Mouse (Mus musculus) stomach, embryonic 14.5 days (tissue): ENCODE measurements at regions not wholly inside any gene's neighbourhood (a gene's known extent, or its start where the extent isn't known, plus 50 kb on each side); places are given as distances from the start of the nearest gene placed in this dataset.

ENCODE experiments used
- ATAC-seq: fragments of 200-750 bp; cut with Nextera tagmentation; 2 replicates; pipeline ENCODE4 v1.8.0; 2017; ENCODE audit warnings: low read depth, moderate TSS enrichment; ENCODE audit not compliant: insufficient number of reproducible peaks, insufficient read depth, low FRiP score
- H3K27ac ChIP-seq: fragments of 300-500 bp; sonication (generic); 2 replicates; pipeline ENCODE4 v1.5.1; 2014; ENCODE audit warnings: mild to moderate bottlenecking, low read length, moderate library complexity, mixed read lengths
- H3K27me3 ChIP-seq: fragments of 300-500 bp; sonication (generic); 2 replicates; pipeline ENCODE4 v1.6.1; 2014; ENCODE audit warnings: low read length, control low read depth, mixed read lengths; ENCODE audit not compliant: control insufficient read depth, insufficient read depth
- H3K36me3 ChIP-seq: fragments of 300-500 bp; sonication (generic); 2 replicates; pipeline ENCODE4 v1.6.1; 2014; ENCODE audit warnings: mild to moderate bottlenecking, control low read depth, low read length, moderate library complexity, mixed read lengths; ENCODE audit not compliant: control insufficient read depth, insufficient read depth
- H3K4me1 ChIP-seq: fragments of 300-500 bp; sonication (generic); 2 replicates; pipeline ENCODE4 v1.6.1; 2014; ENCODE audit warnings: low read length, control low read depth, mixed read lengths; ENCODE audit not compliant: control insufficient read depth, insufficient read depth
- H3K4me2 ChIP-seq: fragments of 300-500 bp; sonication (generic); replicated peaks from 2 replicates; pipeline ENCODE4 v1.6.1; 2014; ENCODE audit warnings: low read depth, low read length, control low read depth
- H3K4me3 ChIP-seq: fragments of 300-500 bp; sonication (generic); 2 replicates; pipeline ENCODE4 v1.5.1; 2014; ENCODE audit warnings: low read depth, low read length, control low read depth
- H3K9ac ChIP-seq: fragments of 300-500 bp; sonication (generic); replicated peaks from 2 replicates; pipeline ENCODE4 v1.6.1; 2014; ENCODE audit warnings: low read depth, mild to moderate bottlenecking, control low read depth, low read length, moderate library complexity, mixed read lengths
- H3K9me3 ChIP-seq: fragments of 300-500 bp; sonication (generic); 2 replicates; pipeline ENCODE4 v1.6.1; 2016; ENCODE audit warnings: low read depth, low read length, control low read depth; ENCODE audit not compliant: control insufficient read depth
- WGBS: fragments of 180-500 bp; shearing (Covaris S2); extraction: QIAGEN DNeasy Blood & Tissue Kit; methylation state at CpG from one replicate; pipeline ENCODE4 v1.1.7; 2014; 5-methylcytosine and 5-hydroxymethylcytosine counted together

GRCm38 (mm10) chr12:50932496-50932895 is 283.6 kb upstream of the Prkd1 start:
- Histone ChIP-seq H3K4me2 (no peak overlapping the region), H3K27ac (no peak overlapping the region), H3K27me3 (no peaks in the 10 kb centered on the region), H3K9ac (no peak overlapping the region), H3K9me3 (no peaks in the 10 kb centered on the region), H3K36me3 (no peaks in the 10 kb centered on the region), H3K4me1 (no peaks in the 10 kb centered on the region), H3K4me3 (no peak overlapping the region)
- 96% methylated on average over 3 of the region's 3 CpGs for WGBS
- ATAC-seq = no peak

GRCm38 (mm10) chr12:50929641-50930040 is 280.7 kb upstream of the Prkd1 start:
- H3K4me3 ChIP-seq = no peak overlapping the region
- no peak overlapping the region for H3K27ac ChIP-seq
- WGBS = 45% methylated on average over 3 of the region's 3 CpGs
- H3K27me3 ChIP-seq = no peaks in the 10 kb centered on the region
- no peak overlapping the region for H3K4me2 ChIP-seq
- H3K36me3 ChIP-seq = no peaks in the 10 kb centered on the region
- H3K9ac ChIP-seq = no peak overlapping the region
- H3K9me3 ChIP-seq = no peaks in the 10 kb centered on the region
- no peak for ATAC-seq
- no peaks in the 10 kb centered on the region for H3K4me1 ChIP-seq

GRCm38 (mm10) chr12:50926234-50926633 is 277.3 kb upstream of the Prkd1 start:
- no peaks in the 10 kb centered on the region for H3K4me1 ChIP-seq
- no peaks in the 10 kb centered on the region for H3K9me3 ChIP-seq
- no peak overlapping the region for H3K4me2 ChIP-seq
- H3K27me3 ChIP-seq = no peaks in the 10 kb centered on the region
- H3K27ac ChIP-seq = no peak overlapping the region
- H3K36me3 ChIP-seq = no peaks in the 10 kb centered on the region
- no peak overlapping the region for H3K4me3 ChIP-seq
- H3K9ac ChIP-seq = no peak overlapping the region
- 27% methylated on average over 2 of the region's 2 CpGs for WGBS
- no peak for ATAC-seq

- Histone ChIP-seq H3K9me3 (no peaks in the 10 kb centered on the region), H3K27ac (no peak overlapping the region), H3K4me3 (no peak overlapping the region), H3K36me3 (no peaks in the 10 kb centered on the region), H3K4me1 (no peaks in the 10 kb centered on the region), H3K4me2 (no peak overlapping the region), H3K9ac (no peak overlapping the region), H3K27me3 (no peaks in the 10 kb centered on the region)
- WGBS = 77% methylated on average over 1 of the region's 1 CpGs
- ATAC-seq = no peak
Observed at GRCm38 (mm10) chr12:50921739-50922138, 272.8 kb upstream of the Prkd1 start.

GRCm38 (mm10) chr12:50899609-50900447 is 250.9 kb upstream of the Prkd1 start:
- ATAC-seq = peak; percentile 85; the same call in 1 of the 2 replicates
- H3K27me3 ChIP-seq = no peaks in the 10 kb centered on the region
- H3K4me2 ChIP-seq = no peak overlapping the region
- H3K4me3 ChIP-seq = no peak overlapping the region
- no peaks in the 10 kb centered on the region for H3K36me3 ChIP-seq
- no peaks in the 10 kb centered on the region for H3K4me1 ChIP-seq
- H3K9me3 ChIP-seq = no peaks in the 10 kb centered on the region
- no peak overlapping the region for H3K27ac ChIP-seq
- WGBS = 49% methylated on average over 13 of the region's 13 CpGs
- H3K9ac ChIP-seq = no peak overlapping the region

- WGBS = 79% methylated on average over 3 of the region's 3 CpGs
- H3K9me3 ChIP-seq = no peaks in the 10 kb centered on the region
- H3K4me1 ChIP-seq = no peaks in the 10 kb centered on the region
- H3K27me3 ChIP-seq = no peaks in the 10 kb centered on the region
- H3K4me3 ChIP-seq = no peak overlapping the region
- H3K36me3 ChIP-seq = no peaks in the 10 kb centered on the region
- no peak overlapping the region for H3K4me2 ChIP-seq
- ATAC-seq = no peak
- H3K27ac ChIP-seq = no peak overlapping the region
- no peak overlapping the region for H3K9ac ChIP-seq
Observed at GRCm38 (mm10) chr12:50897606-50898166, 248.8 kb upstream of the Prkd1 start.

- Histone ChIP-seq H3K27ac (no peak overlapping the region), H3K4me1 (no peaks in the 10 kb centered on the region), H3K4me3 (no peak overlapping the region), H3K9me3 (no peaks in the 10 kb centered on the region), H3K36me3 (no peaks in the 10 kb centered on the region), H3K27me3 (no peaks in the 10 kb centered on the region), H3K9ac (no peak overlapping the region), H3K4me2 (no peak overlapping the region)
- no peak for ATAC-seq
- WGBS = 53% methylated on average over 5 of the region's 5 CpGs
Observed at GRCm38 (mm10) chr12:50893604-50894003, 244.7 kb upstream of the Prkd1 start.

- Histone ChIP-seq H3K27ac (no peak overlapping the region), H3K9me3 (no peaks in the 10 kb centered on the region), H3K9ac (no peak overlapping the region), H3K4me2 (no peak overlapping the region), H3K27me3 (no peaks in the 10 kb centered on the region), H3K36me3 (no peaks in the 10 kb centered on the region), H3K4me1 (no peaks in the 10 kb centered on the region), H3K4me3 (no peak overlapping the region)
- no peak for ATAC-seq
Observed at GRCm38 (mm10) chr12:50875796-50876195, 226.9 kb upstream of the Prkd1 start.

- no peak for ATAC-seq
Observed at GRCm38 (mm10) chr12:50874024-50874398, 225.1 kb upstream of the Prkd1 start.

More at GRCm38 (mm10) chr12:50874024-50874398, 225.1 kb upstream of the Prkd1 start:
- Histone ChIP-seq H3K4me1 (no peaks in the 10 kb centered on the region), H3K27me3 (no peaks in the 10 kb centered on the region), H3K36me3 (no peaks in the 10 kb centered on the region), H3K27ac (no peak overlapping the region), H3K4me2 (no peak overlapping the region), H3K9ac (no peak overlapping the region), H3K4me3 (no peak overlapping the region), H3K9me3 (no peaks in the 10 kb centered on the region)
- 87% methylated on average over 4 of the region's 4 CpGs for WGBS
